Mouse (Mus musculus) layer of hippocampus, adult 11-12 months (tissue): ENCODE results near the gene 4930426L09Rik.
"Not testable (repeated sequence)": the region's sequence is repeated elsewhere in the genome, so short reads cannot be mapped to it uniquely, and the experiment has no call there.

Source experiments
- DNase-seq: peaks from one replicate; pipeline ENCODE4 v3.0.0; 2022; ENCODE audit warnings: low spot score

4930426L09Rik gene

DNA sequence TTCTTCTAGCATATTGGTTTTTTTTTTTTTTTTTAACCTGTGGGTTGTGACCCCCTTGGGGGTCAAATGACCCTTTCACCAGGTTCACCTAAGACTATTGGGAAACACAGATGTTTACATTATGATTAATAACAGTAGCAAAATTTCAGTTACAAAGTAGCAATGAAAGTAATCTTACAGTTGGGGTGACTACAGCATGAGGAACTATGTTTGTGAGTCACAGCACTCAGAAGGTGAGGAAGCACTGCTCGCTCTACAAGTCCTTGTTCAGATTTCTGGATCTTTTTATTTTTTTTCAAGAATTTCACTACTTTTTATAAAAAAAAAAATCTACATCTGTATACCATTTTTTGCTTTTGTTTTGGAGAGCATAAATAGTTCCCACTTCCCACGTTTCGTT is 26.6 kb upstream of the 4930426L09Rik start:
- no peak for DNase-seq

DNA sequence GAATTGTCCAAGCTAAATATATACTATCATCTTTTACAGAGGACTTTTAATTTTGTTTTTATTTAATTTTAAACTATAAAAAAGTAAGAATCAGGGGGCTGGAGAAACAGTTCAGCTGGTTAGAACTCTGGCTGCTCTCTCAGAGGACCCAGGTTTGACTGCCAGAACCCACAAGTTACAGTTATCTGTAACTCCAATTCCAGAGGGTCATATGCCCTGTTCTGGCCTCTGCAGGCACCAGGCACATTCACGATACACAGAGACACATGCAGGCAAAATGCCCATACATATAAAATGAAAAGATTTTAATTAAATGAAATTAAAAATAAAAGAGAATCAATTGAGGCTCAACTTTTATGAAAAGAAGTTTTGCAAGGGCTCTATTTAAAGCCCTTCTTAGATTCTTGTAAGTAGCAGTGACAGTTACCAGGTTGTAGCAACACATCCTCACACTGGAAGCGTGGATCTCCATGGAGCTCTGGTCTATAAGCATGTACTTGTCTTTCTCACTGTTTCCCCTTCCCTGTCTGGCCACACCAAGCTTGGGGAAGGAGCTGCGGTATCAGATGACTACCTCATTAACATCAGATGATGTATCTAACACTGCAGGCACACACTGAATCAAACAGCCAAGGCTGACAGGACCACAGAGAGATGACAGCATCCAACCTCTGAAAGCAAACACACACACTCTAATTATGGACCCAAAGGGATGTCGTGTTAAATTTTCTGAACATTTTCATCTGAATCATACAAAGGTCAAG is 23.1 kb upstream of the 4930426L09Rik start:
- DNase-seq = no peak

DNA sequence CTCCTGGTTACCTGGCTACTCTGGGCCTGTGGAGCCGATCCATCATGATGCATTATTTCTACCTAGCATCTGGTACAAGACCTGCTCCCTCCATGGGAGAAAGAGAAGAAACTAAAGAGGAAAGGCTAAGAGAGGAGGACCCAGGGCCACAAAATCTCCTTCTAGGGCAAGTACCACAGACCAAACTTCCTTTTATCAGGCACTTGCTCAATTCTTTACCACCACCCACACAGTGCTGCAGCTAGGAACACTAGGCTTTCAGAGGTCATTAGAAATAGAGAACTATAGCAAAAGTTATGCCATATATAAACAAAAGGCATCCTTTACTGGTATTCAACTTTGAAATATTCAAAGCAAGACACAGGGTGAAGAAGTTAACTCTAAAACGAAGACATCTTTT is 22.0 kb upstream of the 4930426L09Rik start:
- peak; percentile 32 for DNase-seq

DNA sequence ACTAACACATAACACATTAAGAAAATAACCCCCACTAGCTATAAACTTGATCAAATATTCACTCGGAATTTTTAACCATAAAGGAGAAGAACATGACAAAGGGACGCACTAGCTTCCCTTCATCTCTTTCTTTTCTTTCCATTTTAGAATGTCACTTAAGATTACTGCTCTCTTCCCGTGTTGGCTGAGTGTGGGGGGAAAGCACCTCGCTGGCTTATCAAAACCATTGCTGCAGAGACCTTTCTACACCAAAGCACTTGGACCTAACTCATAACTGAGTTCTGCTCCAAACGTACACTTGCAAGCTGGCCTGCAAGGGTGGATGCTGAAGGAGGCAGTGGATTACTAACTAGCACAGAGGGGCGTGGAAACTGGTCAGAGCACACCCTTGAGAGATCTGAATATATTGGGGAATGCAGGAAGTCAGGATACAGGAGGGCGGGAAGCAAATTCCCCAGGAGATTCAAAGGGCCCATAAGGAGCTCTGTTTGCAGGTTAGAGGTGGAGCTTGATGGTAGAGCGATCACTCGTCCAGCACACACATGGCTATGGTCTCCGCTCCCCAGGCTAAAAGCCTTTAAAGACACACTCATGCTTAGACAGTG is 20.8 kb upstream of the 4930426L09Rik start:
- no peak for DNase-seq

DNA sequence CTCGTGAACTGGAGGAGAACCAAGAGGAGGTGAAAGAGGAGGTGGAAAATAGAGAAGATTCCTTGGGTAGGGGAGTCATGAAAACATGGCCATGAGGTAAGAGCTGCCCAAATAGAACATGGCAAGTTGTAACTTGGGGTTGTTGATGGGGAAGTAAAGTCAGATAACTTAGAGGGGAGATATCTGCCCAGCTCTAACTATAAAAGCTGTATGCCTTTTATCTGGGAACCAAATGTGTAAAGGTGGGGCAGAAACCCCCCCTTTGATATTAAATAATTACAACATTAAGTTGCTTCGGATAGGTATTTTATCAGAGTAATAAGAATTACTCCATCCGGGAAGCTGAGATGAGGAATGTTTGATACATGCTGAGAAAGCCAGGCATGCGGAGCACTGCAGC is 19.1 kb upstream of the 4930426L09Rik start:
- DNase-seq = no peak

- no peak for DNase-seq
These were observed 18.5 kb upstream of the 4930426L09Rik start for GRCm38 (mm10) chr2:18979675-18980074.

GRCm38 (mm10) chr2:18982581-18982980 is 15.6 kb upstream of the 4930426L09Rik start:
- no peak for DNase-seq

- DNase-seq = no peak
These were observed 14.6 kb upstream of the 4930426L09Rik start for GRCm38 (mm10) chr2:18983546-18983945.

- DNase-seq = peak; percentile 30
These were observed 13.9 kb upstream of the 4930426L09Rik start for GRCm38 (mm10) chr2:18984095-18984847.

DNA sequence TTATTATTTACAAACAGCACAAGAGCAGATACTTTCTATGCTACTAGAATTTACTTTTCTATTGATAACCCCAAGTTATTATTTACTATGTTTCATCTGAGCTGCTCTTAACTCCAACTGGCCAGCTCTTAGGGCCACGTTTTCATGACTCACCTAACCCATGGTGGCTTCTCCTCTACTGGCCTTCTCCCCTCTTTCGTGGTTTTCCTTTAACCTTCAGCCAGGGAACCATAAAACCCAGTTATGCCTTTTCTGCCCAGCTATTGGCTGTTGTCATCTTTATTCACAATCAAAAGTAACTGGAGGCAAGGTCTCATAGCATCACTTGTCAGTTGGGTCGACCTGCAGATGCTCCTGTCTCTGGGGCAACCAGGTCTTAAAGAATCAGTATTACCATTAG is 12.6 kb upstream of the 4930426L09Rik start:
- DNase-seq = no peak

GRCm38 (mm10) chr2:18988885-18989284 is 9.3 kb upstream of the 4930426L09Rik start:
- DNase-seq = no peak

DNA sequence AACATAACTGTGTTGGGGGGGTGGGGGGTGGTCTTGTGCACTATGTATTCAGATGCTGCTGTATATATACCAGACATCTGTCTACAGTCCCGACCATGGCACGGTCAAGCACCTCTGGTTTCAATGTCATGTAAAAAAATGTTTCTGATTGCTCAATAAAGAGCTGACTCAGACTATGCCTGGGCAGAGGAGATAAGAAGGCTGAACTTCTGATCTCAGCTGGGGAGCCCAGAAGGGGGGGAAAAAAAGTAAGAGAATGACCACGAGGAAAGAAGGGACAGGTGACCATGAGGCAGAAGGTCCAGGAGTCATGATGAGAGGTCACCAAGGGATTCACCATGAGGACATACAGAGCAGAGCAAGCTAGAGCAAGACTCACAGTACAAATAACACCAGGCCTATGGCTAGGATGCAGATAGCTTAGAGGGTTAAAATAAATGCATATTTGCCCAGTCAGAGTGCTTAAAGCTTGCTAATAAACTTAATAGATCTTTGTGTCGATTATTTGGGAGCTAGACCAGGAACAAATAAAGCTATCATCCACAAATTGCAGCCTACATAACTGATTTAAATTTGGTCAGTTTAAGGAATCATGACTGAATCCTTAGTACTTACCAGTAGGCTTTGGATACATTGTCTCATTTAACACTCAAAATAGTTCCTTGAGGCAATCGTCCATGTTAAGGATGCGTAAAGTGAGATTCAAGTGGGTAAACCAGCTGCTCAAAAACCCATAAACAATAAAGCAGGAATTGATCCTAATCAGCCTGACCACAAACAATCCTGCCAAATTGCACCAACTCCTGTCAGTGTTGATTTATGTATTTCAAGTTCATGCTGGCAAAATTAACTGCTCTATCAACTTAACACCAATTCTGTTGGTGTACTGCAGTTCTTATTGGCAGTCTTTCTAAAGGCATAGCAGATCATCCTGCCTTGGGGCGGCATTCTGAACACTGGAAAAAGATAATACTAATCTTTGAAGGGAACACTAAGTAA is 5.3 kb upstream of the 4930426L09Rik start:
- DNase-seq = no peak

DNA sequence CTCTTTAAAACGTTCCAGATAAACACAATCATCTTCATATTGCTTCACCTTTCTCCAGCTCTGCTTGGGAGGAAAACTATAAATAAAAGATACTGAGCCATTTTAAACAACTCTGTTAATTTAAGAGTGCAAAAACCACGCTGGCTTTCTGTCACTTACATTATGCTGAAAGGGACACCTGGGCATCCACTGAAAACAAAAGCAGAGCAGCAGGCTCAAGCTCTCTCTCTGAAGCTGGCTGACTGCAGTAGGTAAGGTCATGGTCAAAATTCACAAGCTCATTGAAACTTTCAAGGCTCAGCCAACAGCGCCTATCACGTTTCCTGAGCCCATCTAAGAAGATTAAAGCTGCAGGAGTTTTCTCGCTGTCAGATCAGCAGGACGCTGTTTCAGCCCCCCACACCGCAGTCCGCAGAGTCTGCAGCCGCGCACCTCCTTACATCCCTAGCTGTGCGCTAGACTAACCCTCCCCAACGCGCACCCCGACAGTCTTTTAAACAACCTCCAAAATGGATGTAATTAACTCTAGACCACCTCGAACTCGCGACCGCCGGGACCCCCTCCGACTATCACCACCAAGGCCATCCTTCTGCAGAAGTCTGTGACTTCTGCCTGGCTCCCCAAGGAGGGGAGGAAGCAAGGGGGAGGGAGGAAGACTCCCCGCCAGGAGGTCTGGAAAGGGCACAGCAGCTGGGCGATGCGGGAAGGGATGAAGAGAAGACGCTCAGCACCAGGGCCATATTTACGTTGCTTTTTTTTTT is 1.5 kb upstream of the 4930426L09Rik start:
- no peak for DNase-seq

DNA sequence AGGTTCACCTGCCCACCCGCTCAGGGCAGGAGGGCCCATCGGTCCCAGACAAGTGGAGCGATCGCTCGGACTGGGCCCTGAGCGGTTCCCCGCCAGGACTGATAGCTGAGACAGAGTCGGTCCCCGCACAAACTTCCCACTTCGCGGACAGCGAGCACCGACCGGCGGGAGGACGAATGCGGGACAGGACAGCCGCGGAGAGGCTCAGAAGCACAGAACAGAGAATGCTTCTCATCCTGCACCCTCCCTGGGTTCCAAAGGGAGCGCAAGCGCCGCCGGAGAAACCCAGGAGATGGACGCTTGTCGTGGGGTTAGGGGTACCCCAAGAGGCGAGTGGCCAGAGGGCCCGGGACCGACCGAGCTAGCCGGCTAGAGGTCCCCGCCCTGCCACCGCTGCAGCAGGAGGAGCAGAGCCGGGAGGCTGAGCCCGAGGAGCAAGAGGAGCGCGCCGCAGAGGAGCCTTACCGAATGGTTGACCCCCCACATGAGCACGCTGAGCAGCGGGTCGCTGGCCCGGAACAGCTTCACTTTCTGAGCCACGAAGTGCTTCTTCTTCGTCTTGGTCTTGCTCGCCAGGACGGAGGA is 664 bp upstream of the 4930426L09Rik start:
- DNase-seq = peak; percentile 47

DNA sequence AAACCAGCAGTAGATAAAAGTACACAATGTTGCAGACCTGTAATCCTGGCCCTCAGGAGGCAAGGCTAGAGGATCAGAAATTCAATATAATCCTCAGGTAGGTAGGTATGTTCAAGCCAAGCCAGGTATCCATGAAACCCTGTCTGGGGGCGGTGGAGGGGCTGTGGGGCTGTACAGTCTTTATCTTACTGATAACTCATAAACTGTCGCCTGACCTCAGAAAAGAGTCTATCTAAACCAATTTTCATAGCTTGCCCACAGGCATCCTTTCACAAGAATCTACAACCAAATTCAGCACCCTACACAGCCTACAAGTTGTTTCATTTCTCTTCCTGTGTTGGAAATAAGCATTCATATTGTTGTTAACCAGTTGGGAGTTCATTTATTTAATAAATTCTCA is 1.3 kb downstream of the 4930426L09Rik start:
- no peak for DNase-seq

GRCm38 (mm10) chr2:19004801-19005200 is 6.7 kb downstream of the 4930426L09Rik start:
- peak; percentile 41 for DNase-seq

DNA sequence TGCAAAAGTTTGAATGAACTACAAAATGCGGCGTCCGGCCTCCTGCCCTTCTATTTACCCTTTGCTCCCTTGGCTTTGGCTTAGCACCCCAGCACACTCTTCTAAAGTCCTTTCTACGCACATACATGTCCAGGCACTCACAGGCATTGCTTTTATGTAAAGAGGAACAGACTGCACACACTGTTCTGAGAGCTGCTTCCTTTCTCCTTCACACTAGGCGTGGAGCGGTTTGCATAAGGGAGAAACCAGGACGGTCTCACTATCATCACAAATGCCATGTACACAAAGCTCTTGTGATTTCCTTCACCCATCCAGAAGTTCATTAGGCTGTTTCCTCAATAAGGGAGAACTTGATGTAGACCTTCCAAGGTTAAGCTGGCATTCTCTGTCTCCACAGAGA is 8.0 kb downstream of the 4930426L09Rik start:
- DNase-seq = no peak

DNA sequence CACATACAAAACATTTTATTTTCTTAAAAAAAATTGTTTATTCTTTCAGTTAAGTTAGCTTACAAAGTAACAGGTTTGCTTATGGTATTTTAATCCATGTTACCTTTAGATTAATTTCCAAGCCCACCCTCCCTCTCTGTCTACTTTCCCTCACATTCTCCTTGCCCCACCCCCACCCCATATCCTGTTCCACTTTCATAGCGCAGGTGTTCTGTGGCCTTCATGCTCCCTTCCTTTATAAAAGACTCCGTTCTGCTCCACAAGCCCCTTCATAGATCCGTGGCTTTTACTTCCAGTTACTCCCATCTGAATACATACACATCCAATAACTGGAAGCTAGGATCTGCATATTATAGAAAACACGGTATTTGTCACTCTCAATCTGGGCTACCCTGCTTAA is 9.4 kb downstream of the 4930426L09Rik start:
- DNase-seq = no peak

DNA sequence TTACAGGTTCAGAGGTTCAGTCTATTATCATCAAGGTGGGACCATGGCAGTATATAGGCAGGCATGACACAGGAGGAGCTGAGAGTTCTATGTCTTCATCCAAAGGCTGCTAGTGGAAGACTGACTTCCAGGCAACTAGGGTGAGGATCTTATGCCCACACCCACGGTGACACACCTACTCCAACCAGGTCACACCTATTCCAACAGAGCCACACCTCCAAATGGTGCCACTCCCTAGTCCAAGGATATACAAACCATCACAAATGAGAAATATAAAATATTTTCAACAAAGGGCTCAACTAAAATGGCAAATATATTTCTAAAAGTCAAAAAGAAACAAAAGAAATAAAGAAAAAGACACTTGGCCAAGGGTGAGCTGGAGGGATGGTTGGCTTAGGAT is 12.4 kb downstream of the 4930426L09Rik start:
- not testable (repeated sequence) for DNase-seq

DNA sequence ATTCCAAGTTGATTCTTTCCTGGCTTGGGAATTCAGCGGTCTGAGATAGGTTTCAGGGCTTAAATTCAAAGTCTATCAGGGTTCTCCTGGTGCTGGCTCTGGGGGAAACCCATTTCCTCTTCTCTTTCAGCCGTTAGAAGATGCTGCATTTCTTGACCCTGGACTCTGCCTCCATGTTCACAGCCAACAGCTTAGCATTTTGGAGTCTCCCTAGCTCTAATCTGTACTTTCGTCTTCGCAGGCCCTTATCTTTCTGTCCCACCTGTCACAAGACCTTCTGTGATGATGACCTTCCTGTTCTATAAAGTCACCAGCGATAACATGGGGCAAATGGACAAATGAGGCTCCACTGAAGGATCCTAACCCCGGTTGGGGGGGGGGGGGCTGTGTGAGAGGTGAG is 13.3 kb downstream of the 4930426L09Rik start:
- DNase-seq = no peak

DNA sequence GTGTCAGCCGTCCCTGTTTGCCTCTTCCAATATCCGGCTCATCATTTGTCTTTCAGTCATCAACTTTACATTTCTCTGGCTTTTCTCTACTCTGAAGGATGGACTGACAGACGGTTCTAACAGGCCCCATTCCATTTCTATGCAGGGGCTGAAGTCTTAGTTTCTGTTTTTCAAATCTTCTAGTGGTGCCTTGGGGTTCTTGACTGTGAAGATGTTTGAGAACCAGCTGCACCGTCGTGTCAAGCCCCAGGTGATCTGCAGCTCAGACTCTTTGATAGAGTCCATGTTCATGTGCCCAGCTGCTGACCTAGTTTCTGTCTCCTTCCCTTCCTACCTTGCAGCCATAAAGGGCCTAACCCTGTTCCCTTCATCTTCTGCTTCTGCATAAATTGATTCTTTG is 18.2 kb downstream of the 4930426L09Rik start:
- DNase-seq = no peak
